Mouse (Mus musculus): Measurements from ENCODE around the gene Ptrh1.

Gene Ptrh1

GRCm38 (mm10) chr2:32775359-32776074 is at the start of gene Ptrh1, which contains the start of gene Ttc16:
Gene Ptrh1, plus strand, starts transcription at chr2:32775786.
Gene Ttc16, minus strand, starts transcription at chr2:32775633.
- peak; percentile 96 for DNase-seq (ENCODE audit: low spot score)

DNA sequence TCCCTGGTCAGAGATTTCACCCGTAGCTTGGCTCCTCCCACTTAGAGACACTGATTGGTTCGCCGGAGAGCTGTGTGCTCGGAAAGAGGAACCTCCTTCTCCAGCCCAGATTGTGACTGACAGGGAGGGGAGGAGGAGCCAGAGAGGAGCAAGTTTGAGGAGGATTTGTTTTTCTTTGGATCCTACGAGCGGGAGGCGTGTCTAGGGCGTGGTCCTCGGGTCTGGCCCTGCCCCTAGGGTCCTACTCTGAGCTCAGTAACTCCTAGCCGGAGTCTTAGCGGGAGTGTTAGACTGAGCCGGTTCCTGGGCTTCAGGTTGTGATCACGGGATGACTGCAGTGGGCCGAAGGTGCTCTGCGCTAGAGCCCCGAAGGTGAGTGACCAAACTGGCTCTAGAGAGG is 48.2 kb upstream of the Ptrh1 start:
- peak; percentile 87 for DNase-seq (ENCODE audit: low spot score)

GRCm38 (mm10) chr2:32728463-32728862 is 47.1 kb upstream of the Ptrh1 start:
- no peak for DNase-seq (ENCODE audit: low spot score)

DNA sequence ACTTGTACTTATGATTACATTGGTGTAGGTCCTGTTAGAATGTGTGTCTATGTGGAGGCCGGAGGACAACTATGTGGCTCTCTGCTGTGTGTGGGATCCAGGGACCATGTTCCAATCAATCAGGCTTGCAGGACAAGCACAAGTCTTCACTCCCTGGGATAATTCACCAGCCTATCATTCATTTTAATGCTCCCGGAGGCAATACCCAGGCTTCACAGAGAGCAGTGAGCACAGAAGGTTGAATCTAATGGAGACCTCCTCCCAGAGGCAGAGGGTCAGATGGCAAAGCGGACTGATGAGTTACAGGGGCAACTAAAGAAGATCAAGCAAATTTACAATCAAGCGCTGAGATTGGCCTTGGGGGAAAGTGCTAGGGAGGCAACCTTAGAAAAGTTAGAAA is 46.0 kb upstream of the Ptrh1 start:
- no peak for DNase-seq (ENCODE audit: low spot score)

GRCm38 (mm10) chr2:32730854-32731253 is 44.7 kb upstream of the Ptrh1 start:
- DNase-seq (ENCODE audit: low spot score) = no peak

GRCm38 (mm10) chr2:32731911-32732310 is 43.7 kb upstream of the Ptrh1 start:
- no peak for DNase-seq (ENCODE audit: low spot score)

- DNase-seq (ENCODE audit: low spot score) = no peak
Observed at GRCm38 (mm10) chr2:32732695-32733094, 42.9 kb upstream of the Ptrh1 start.

DNA sequence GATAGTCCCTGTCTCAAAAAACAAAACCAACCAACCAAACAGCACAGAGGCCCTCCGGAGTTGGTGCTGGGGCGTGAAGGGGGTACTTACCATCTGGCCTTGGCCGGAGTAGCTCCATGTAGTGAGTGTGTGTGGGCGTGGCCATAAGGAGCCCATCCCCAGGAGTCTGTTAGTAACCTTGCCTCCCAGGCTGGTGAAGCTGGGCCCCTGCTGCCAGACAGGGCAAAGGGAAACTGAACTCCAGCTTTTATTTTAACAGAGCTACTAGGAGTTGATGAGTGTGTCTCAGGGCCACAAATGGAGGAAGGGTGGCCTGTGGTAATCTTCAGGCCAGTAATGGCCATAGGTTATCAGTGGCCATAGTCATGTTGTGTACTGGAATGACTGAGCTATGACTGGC is 41.1 kb upstream of the Ptrh1 start:
- DNase-seq (ENCODE audit: low spot score) = no peak

- DNase-seq (ENCODE audit: low spot score) = no peak
Observed at GRCm38 (mm10) chr2:32734933-32735332, 40.7 kb upstream of the Ptrh1 start.

DNA sequence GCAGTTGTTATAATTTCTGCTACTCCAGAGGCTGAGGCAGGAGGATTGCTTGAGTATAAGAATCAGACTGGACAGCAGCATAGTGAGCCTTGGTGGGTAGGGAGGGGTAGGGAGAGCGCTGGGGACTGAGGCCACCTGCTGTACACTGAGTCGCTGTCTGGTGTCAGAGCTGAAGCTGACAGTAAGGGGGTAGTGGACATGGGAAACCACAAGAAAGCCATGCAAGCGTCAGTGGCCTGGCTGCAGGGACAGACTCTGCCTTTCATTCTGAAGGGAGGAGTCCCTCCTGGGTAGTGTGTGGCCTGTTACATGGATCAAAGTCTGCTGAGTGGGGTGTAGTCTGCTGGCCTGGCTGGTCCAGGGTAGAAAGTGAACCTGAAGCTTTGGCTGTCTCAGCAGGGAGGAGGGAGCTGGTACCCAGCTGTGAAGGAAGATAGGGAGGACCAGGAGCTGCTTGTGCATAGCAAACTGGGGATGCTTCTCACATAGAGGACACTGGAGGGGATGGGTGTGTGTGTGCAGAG is 39.2 kb upstream of the Ptrh1 start:
- DNase-seq (ENCODE audit: low spot score) = no peak

DNA sequence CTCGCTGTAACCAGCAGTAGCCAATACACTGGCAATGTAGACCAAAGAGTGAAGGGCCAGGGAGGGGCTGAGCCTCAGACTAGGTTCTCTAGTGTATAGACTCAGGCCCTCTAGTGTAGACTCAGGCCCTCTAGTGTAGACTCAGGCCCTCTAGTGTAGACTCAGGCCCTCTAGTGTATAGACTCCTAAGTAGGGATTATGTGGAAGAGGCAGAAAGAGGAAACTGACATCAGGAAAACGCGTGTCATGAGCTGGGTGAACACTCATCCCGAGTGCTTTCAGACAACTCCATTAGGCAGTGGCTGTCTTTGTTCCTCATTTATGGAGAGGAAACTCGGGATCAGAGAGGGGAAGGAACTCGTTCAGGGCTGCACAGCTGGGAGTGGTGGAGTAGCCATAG is 38.6 kb upstream of the Ptrh1 start:
- DNase-seq (ENCODE audit: low spot score) = no peak

DNA sequence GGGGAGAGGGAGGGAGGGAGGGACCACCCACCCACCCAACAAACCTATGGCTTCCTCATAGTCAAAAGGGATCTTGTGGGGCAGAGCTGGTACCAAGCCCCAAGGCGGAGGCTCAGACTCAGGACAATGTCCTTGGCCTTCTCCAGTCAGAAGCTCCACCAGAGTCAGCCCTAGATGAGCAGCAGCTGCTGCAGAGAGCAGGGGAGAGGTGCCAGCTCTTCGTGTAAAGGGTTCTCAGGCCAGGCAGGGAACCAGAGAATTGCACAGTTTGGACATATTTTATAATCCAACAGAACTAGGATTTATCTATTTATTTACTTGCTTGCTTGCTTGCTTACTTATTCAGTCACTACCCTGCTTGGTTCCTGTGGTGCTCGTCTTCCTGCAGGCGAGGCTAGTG is 36.3 kb upstream of the Ptrh1 start:
- DNase-seq (ENCODE audit: low spot score) = no peak

GRCm38 (mm10) chr2:32740916-32741272 is 34.7 kb upstream of the Ptrh1 start, which contains the start of gene 6330409D20Rik:
Gene 6330409D20Rik, minus strand, starts transcription at chr2:32741016.
- DNase-seq (ENCODE audit: low spot score) = no peak

- DNase-seq (ENCODE audit: low spot score) = peak; percentile 48
Observed at GRCm38 (mm10) chr2:32741273-32742172, 34.1 kb upstream of the Ptrh1 start.

- DNase-seq (ENCODE audit: low spot score) = no peak
Observed at GRCm38 (mm10) chr2:32742173-32742531, 33.4 kb upstream of the Ptrh1 start.

DNA sequence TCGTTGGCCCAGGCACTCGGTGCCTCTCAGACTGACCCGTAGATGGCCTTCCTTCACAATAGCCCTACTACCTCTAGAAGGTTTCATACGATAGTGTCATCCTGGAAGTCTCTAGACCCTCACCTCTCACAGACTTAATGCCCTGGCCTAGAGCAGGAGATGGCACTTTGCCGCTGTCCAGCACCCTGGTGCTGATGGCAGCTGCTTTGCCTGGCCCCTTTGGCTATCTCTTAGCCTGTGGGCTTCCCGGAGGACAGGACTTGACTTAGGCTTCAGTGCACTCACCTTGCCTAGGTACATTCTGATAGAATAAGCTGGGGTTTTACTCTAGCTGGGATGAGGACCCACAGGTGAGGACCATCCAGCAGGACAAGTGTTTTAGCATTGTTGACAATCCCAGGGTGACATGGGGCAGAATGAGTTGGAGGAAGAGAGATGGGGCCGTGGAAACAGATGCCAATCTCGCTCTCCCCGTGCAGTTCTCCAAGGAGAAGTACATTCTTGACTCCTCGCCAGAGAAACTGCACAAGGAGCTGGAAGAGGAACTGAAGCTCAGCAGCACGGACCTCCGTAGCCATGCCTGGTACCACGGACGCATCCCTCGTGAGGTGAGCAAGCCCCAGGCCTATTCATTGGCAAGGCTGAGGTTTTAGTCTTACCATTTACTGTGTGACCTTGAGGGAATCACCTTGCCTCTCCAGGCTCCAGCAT is 31.2 kb upstream of the Ptrh1 start:
- no peak for DNase-seq (ENCODE audit: low spot score)

GRCm38 (mm10) chr2:32749082-32749481 is 26.5 kb upstream of the Ptrh1 start:
- DNase-seq (ENCODE audit: low spot score) = no peak

DNA sequence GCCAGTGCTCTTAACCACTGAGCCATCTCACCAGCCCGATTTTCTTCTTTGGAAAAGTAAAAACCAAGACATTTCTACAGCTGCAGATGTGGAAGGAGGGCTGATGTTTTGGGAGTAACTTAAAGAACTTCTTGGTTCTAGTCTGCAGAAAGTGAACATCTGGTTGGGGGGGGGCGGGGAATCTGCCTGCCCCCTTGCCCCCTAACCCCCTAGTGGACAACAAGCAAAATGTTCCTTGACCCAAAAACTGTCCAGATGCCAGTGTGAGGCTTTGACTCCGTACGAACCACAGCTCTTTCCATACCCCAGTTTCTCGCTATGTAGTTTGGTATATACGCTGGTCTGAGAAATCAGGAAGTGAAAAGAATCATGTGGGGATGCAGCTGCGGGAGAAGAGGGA is 25.4 kb upstream of the Ptrh1 start:
- no peak for DNase-seq (ENCODE audit: low spot score)

DNA sequence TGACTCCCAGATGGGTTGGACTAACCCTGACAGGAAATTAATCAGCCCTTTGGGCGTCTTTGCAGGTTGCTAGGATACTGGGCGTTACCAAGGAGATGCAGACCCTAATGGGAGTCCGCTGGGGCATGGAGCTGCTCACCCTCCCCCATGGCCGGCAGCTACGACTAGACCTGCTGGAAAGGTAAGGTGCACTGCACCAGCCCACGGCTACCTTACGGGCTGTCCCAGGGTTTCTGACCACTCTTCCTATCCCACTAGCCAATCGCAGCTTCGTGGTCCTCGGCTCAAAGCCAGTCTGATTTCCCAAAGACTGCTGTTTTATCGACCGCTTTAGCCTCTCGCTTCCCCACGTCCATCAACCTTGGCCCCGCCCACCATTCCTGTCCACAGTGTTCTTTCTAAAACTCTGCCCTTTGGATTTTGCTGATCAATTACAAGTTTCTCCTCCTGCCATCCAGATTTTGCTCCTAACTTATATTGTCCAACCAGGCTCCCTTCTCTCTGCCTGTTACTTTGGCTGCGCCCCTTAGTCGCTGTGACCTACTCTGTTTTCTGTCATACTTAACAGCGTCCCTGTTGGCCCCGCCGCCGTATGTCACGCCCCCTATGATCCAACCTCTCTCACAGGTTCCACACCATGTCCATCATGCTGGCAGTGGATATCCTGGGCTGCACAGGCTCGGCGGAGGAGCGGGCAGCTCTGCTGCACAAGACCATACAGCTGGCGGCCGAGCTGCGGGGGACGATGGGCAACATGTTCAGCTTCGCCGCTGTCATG is 24.5 kb upstream of the Ptrh1 start:
- peak; percentile 73 for DNase-seq (ENCODE audit: low spot score)

DNA sequence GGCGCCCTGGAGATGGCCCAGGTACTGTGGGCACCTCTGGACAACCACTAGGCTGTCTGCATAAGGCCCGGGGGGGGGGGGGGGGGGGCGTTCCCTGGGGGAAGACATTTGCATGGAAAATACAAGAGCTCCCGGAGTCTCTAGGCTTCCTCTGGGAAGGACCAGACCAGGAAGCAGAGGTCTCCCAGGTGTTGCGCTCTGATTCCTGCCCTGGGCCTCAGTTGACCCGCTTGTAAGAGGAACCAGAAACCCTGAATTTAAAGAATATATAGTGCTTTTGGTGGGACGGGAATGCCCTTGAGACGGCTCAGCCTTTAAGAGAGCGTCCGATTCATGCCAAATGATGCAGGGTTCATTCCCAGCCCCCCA is 23.9 kb upstream of the Ptrh1 start:
- no peak for DNase-seq (ENCODE audit: low spot score)

GRCm38 (mm10) chr2:32752181-32752580 is 23.4 kb upstream of the Ptrh1 start:
- DNase-seq (ENCODE audit: low spot score) = no peak

DNA sequence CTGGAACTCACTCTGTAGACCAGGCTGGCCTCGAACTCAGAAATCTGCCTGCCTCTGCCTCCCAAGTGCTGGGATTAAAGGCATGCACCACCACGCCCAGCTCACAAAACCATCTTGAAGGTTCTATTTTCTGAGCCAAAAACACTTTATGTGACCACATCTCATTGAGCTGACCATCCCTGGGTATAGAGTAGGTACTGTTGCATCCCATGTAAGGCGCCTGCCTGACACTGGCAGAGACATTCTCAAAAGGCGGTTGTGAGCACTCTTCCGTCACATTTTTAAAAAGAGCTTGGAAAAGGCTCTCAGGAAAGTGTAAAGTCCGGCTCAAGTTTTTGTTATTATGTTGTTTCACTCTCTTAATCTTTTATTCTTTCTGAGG is 18.9 kb upstream of the Ptrh1 start:
- DNase-seq (ENCODE audit: low spot score) = no peak

All from ovary, postnatal 36 days (tissue).